Mouse (Mus musculus): Measurements from ENCODE around the gene Peak1. TPM values are rescaled to one million over a fixed set of nuclear protein-coding genes. Genes with fewer than 3 reads are reported as not detected.

Gene Peak1
- total RNA-seq, 2 experiments from 2014 or later: 11.6 to 16.0 TPM

DNA sequence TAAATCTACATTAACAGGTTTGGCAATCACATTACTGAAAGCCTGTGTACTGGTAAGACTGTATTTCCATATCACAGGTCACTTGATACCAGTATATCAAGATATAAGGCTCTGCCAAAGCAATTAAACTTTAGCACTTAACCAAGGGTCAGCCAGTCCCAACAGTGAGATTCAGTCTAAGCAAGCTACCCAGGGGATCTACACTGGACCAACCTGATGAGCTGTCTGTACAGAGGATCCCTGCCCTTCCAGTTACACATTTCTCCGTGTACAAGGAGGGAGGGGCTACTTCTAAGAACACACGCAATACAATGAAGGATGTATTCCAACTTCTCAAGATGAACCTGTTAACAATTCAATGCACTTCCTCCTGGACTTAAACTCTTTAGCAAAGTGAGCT is 259.8 kb downstream of the Peak1 start:
- ATAC-seq (replicated peaks; ENCODE audit: poor library complexity, severe bottlenecking): no peak

DNA sequence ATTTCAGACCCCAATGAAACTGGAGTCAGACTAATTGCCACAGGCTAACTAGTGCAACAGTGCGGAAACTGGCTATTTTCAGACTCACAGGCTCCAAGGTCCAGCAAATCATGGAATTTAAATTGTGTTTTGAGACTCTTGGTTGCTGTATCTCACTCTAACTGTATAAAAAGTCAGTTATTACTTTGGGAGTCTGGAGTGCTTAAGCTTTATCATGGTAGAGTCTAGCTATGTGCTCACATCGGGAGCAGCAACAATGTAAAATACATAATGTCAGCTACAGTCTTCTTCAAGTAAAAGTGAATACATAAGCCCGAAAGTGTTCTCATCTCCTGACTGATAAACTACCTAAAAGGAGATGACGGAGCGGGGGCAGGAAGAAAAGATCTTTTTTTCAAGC is 263.3 kb downstream of the Peak1 start:
- ATAC-seq (replicated peaks; ENCODE audit: poor library complexity, severe bottlenecking): no peak

DNA sequence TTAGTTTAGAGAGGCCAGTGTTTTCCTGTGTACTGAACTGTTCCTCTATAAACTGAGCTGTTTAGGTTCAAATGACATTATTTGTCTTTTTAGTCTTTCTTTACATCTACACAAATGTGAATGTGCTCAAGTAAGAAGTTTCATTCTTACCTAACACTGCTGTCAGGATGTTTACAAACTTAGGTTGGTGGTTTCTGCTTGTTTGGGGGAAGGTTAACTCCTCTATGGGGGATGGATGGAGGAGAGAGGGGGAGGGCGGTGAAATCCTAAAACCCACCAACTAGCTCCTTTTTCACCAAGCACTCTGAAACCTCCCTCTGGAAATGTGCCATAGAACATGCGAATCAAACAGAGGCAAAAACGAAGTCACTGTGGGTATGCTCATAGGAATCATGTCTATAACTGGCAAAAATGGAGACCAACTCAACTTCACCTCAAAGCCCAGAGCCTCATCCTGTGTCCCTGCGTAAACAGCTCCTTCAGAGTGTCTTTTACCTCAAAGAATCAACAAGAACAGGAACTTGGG is 265.3 kb downstream of the Peak1 start:
- no peak for ATAC-seq (replicated peaks; ENCODE audit: poor library complexity, severe bottlenecking)

DNA sequence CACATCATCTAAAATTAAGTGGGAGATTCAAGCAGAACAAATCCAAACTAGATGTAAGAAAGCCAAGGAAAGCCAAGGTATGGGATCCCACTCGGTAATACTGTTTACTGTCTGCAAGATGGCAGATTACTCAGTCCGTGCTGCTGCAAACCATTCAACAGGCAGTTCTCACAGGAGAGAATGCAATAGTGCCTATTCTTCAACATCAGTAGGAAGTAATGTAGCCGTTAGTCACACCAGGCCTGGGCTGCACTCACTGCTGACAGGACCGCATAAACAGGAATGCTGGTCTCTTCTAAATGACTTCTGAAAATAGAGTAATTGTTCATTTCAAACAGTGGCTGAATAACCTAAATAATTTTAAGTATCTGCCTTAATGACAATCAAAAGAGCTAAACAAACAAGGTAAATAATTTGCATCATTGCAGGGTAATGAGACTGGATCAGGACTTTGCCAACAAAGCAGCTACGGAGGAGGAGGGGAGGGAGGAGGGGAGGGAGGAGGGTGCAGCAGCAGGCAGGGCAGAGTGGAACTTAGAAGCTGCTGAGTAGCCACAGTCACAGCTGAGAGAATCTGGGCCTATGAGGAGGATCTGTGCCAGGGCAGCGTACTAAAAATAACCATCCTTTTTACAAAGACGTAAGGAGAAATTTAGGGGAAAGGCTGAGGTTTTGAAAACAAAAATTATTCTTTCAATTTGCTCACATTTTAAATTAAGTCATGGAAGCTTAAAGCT is 266.0 kb downstream of the Peak1 start:
- ATAC-seq (replicated peaks; ENCODE audit: poor library complexity, severe bottlenecking): no peak

Other genes with a start within 250 kb of the Peak1 start
- gene Hmg20a, start 542 bp upstream of the Peak1 start, total RNA-seq (2014; fragmentation: Nextera tagmentation): 19.6 and 29.8 TPM in 2 replicates
- 15.7 and 20.3 TPM in 2 replicates for gene Hmg20a, start 542 bp upstream of the Peak1 start, total RNA-seq (2017)